Mouse (Mus musculus) thymus, postnatal 4 days (tissue): ENCODE results near the gene Gm26620.
A peak's percentile ranks its signal among the peaks of the same experiment; 100 is the strongest.

Experiments used
- DNase-seq: peaks from one replicate; pipeline ENCODE4 v3.0.0; 2021

Gene Gm26620

GRCm38 (mm10) chr1:170871961-170872360 lies 12.9 kb upstream of the Gm26620 start:
- DNase-seq = no peak

- DNase-seq = no peak
Measured at GRCm38 (mm10) chr1:170875676-170876075, 9.2 kb upstream of the Gm26620 start.

GRCm38 (mm10) chr1:170876906-170877305 lies 8.0 kb upstream of the Gm26620 start:
- no peak for DNase-seq

- no peak for DNase-seq
Measured at GRCm38 (mm10) chr1:170882915-170883485, 1.9 kb upstream of the Gm26620 start.

GRCm38 (mm10) chr1:170884390-170884789 lies 475 bp upstream of the Gm26620 start:
- no peak for DNase-seq

- DNase-seq = no peak
Measured at GRCm38 (mm10) chr1:170886044-170886458, 1.2 kb downstream of the Gm26620 start.

- DNase-seq = no peak
Measured at GRCm38 (mm10) chr1:170889310-170889709, 4.4 kb downstream of the Gm26620 start.

GRCm38 (mm10) chr1:170891646-170892045 lies 6.8 kb downstream of the Gm26620 start:
- no peak for DNase-seq

GRCm38 (mm10) chr1:170892279-170892678 lies 7.4 kb downstream of the Gm26620 start:
- DNase-seq = no peak

- no peak for DNase-seq
Measured at GRCm38 (mm10) chr1:170894603-170895602, 10.0 kb downstream of the Gm26620 start.

- no peak for DNase-seq
Measured at GRCm38 (mm10) chr1:170896651-170897281, 11.9 kb downstream of the Gm26620 start.

GRCm38 (mm10) chr1:170898413-170899075 lies 13.7 kb downstream of the Gm26620 start:
- no peak for DNase-seq

- DNase-seq = peak; percentile 64
Measured at GRCm38 (mm10) chr1:170900799-170901467, 16.1 kb downstream of the Gm26620 start.

- peak; percentile 91 for DNase-seq
Measured at GRCm38 (mm10) chr1:170901536-170902238, 16.8 kb downstream of the Gm26620 start.

GRCm38 (mm10) chr1:170903485-170903884 lies 18.6 kb downstream of the Gm26620 start:
- DNase-seq = no peak

- DNase-seq = no peak
Measured at GRCm38 (mm10) chr1:170907111-170907455, 22.2 kb downstream of the Gm26620 start.

GRCm38 (mm10) chr1:170907456-170908191 lies 22.8 kb downstream of the Gm26620 start:
- peak; percentile 59 for DNase-seq

GRCm38 (mm10) chr1:170908341-170908740 lies 23.5 kb downstream of the Gm26620 start:
- DNase-seq = peak; percentile 15

GRCm38 (mm10) chr1:170911907-170912660 lies 27.2 kb downstream of the Gm26620 start:
- DNase-seq = no peak

GRCm38 (mm10) chr1:170912891-170913615 lies 28.2 kb downstream of the Gm26620 start, which contains the start of gene Fcrlb:
TSS of gene Fcrlb (minus strand) at chr1:170912941.
- no peak for DNase-seq
